Mouse (Mus musculus): Measurements from ENCODE around the gene Tmem25. TPM values are rescaled to one million over a fixed set of nuclear protein-coding genes. Genes with fewer than 3 reads are reported as not detected.
"Not testable (repeated sequence)": the region's sequence is repeated elsewhere in the genome, so short reads cannot be mapped to it uniquely, and the experiment has no call there.

Gene Tmem25
- polyA plus RNA-seq, 1 experiment from 2014 or later = 0.81 TPM

- H3K27me3 ChIP-seq (replicated peaks); H3K9me3 ChIP-seq (replicated peaks); H3K36me3 ChIP-seq: not testable (repeated sequence)
- H3K4me3 ChIP-seq = peak overlapping the region; percentile 94
- H3K27ac ChIP-seq = peak overlapping the region; percentile 95
- 38% methylated on average over 7 of the region's 9 CpGs for WGBS (ENCODE audit: insufficient replicate concordance)
- H3K4me1 ChIP-seq = peaks cover 43% of the 10 kb centered on the region
- peak overlapping the region; percentile 84 for H3K4me2 ChIP-seq
- 0 out of 2 replicates have a peak, but pooled peaks have one; percentile 6 for ATAC-seq
- H3K9ac ChIP-seq = peak overlapping the region; percentile 96; the same call in 1 of the 2 replicates
These were observed 31.1 kb downstream of the Tmem25 start for GRCm38 (mm10) chr9:44768029-44768394.

GRCm38 (mm10) chr9:44767101-44768028 is 31.7 kb downstream of the Tmem25 start, which contains the start of the genes Arcn1 and Ift46:
Gene Arcn1 (minus strand): TSS chr9:44767845.
Gene Ift46 (plus strand): TSS chr9:44767908.
- H3K4me2 ChIP-seq = peak within 1 kb of the TSS; percentile 84
- peak within 1 kb of the TSS; percentile 96 for H3K9ac ChIP-seq
- H3K9me3 ChIP-seq (replicated peaks) = no peaks in the 10 kb centered on the region
- peak; percentile 89 for ATAC-seq
- H3K4me3 ChIP-seq = peak within 1 kb of the TSS; percentile 94
- 0 out of 2 replicates have a peak, but pooled peaks cover 2% of the 10 kb centered on the region for H3K36me3 ChIP-seq
- H3K27ac ChIP-seq = peak within 1 kb of the TSS; percentile 95
- no peaks in the 10 kb centered on the region for H3K27me3 ChIP-seq (replicated peaks)
- H3K4me1 ChIP-seq = peaks cover 46% of the 10 kb centered on the region
- WGBS (ENCODE audit: insufficient replicate concordance) = under 1% methylated on average over 74 of the region's 82 CpGs

GRCm38 (mm10) chr9:44760873-44761272 is 38.2 kb downstream of the Tmem25 start:
- H3K27me3 ChIP-seq (replicated peaks) = no peaks in the 10 kb centered on the region
- no peak for ATAC-seq
- H3K27ac ChIP-seq = no peak overlapping the region
- no peak overlapping the region for H3K4me3 ChIP-seq
- H3K36me3 ChIP-seq = peaks cover 61% of the 10 kb centered on the region
- no peak overlapping the region for H3K4me2 ChIP-seq
- H3K9me3 ChIP-seq (replicated peaks) = no peaks in the 10 kb centered on the region
- H3K9ac ChIP-seq = no peak overlapping the region
- H3K4me1 ChIP-seq = peaks cover 35% of the 10 kb centered on the region
- WGBS (ENCODE audit: insufficient replicate concordance) = 72% methylated on average over 2 of the region's 2 CpGs

- H3K9me3 ChIP-seq (replicated peaks) = no peaks in the 10 kb centered on the region
- no peak overlapping the region for H3K4me2 ChIP-seq
- H3K36me3 ChIP-seq = peaks cover 98% of the 10 kb centered on the region
- no peak for ATAC-seq
- WGBS (ENCODE audit: insufficient replicate concordance) = 91% methylated on average over 7 of the region's 7 CpGs
- H3K27me3 ChIP-seq (replicated peaks) = no peaks in the 10 kb centered on the region
- H3K4me3 ChIP-seq = no peak overlapping the region
- no peak overlapping the region for H3K27ac ChIP-seq
- no peaks in the 10 kb centered on the region for H3K4me1 ChIP-seq
- no peak overlapping the region for H3K9ac ChIP-seq
These were observed 50.6 kb downstream of the Tmem25 start for GRCm38 (mm10) chr9:44748473-44748872.

GRCm38 (mm10) chr9:44747341-44747740 is 51.8 kb downstream of the Tmem25 start:
- no peak for ATAC-seq
- Histone ChIP-seq H3K4me3 (no peak overlapping the region), H3K4me2 (no peak overlapping the region), H3K36me3 (peaks cover 99% of the 10 kb centered on the region), H3K27me3 (replicated peaks) (no peaks in the 10 kb centered on the region), H3K9ac (no peak overlapping the region), H3K4me1 (no peaks in the 10 kb centered on the region), H3K9me3 (replicated peaks) (no peaks in the 10 kb centered on the region), H3K27ac (no peak overlapping the region)
- 89% methylated on average over 3 of the region's 3 CpGs for WGBS (ENCODE audit: insufficient replicate concordance)

GRCm38 (mm10) chr9:44746666-44747065 is 52.4 kb downstream of the Tmem25 start:
- ATAC-seq = no peak
- Histone ChIP-seq H3K4me3 (no peak overlapping the region), H3K9ac (no peak overlapping the region), H3K4me1 (no peaks in the 10 kb centered on the region), H3K36me3 (peaks cover 97% of the 10 kb centered on the region), H3K27ac (no peak overlapping the region), H3K27me3 (replicated peaks) (no peaks in the 10 kb centered on the region), H3K9me3 (replicated peaks) (no peaks in the 10 kb centered on the region), H3K4me2 (no peak overlapping the region)
- WGBS (ENCODE audit: insufficient replicate concordance) = 82% methylated on average over 3 of the region's 3 CpGs

GRCm38 (mm10) chr9:44745371-44745770 is 53.7 kb downstream of the Tmem25 start:
- H3K9me3 ChIP-seq (replicated peaks) = no peaks in the 10 kb centered on the region
- no peak overlapping the region for H3K4me3 ChIP-seq
- no peaks in the 10 kb centered on the region for H3K4me1 ChIP-seq
- no peak overlapping the region for H3K9ac ChIP-seq
- peaks cover 89% of the 10 kb centered on the region for H3K36me3 ChIP-seq
- no peak overlapping the region for H3K4me2 ChIP-seq
- no peak overlapping the region for H3K27ac ChIP-seq
- WGBS (ENCODE audit: insufficient replicate concordance) = 89% methylated on average over 7 of the region's 7 CpGs
- ATAC-seq = no peak
- H3K27me3 ChIP-seq (replicated peaks) = no peaks in the 10 kb centered on the region

Other genes with a start within 250 kb of the Tmem25 start
- 0.05 TPM in 1 of 2 replicates, not detected in the other for gene Cxcr5, start 237.4 kb downstream of the Tmem25 start, polyA plus RNA-seq (2016; fragmentation: Nextera tagmentation; extraction: Ambion mirVana)
- gene Ddx6, start 194.4 kb downstream of the Tmem25 start, polyA plus RNA-seq (2016; fragmentation: Nextera tagmentation; extraction: Ambion mirVana) = 9.3 and 10.0 TPM in 2 replicates
- not detected in 2 replicates for gene Treh, start 126.1 kb downstream of the Tmem25 start, polyA plus RNA-seq (2016; fragmentation: Nextera tagmentation; extraction: Ambion mirVana)
- 5.2 and 6.5 TPM in 2 replicates for gene Phldb1, start 64.1 kb downstream of the Tmem25 start, polyA plus RNA-seq (2016; fragmentation: Nextera tagmentation; extraction: Ambion mirVana)
- 127 TPM in 2 replicates for gene Arcn1, start 31.5 kb downstream of the Tmem25 start, polyA plus RNA-seq (2016; fragmentation: Nextera tagmentation; extraction: Ambion mirVana)
- 24.3 and 24.7 TPM in 2 replicates for gene Ift46, start 31.4 kb downstream of the Tmem25 start, polyA plus RNA-seq (2016; fragmentation: Nextera tagmentation; extraction: Ambion mirVana)
- 11.6 and 12.3 TPM in 2 replicates for gene Ttc36, start 3.8 kb upstream of the Tmem25 start, polyA plus RNA-seq (2016; fragmentation: Nextera tagmentation; extraction: Ambion mirVana)
- gene Kmt2a, start 82.0 kb upstream of the Tmem25 start, polyA plus RNA-seq (2016; fragmentation: Nextera tagmentation; extraction: Ambion mirVana) = 7.3 and 8.4 TPM in 2 replicates
- 523 and 553 TPM in 2 replicates for gene Atp5l, start 121.4 kb upstream of the Tmem25 start, polyA plus RNA-seq (2016; fragmentation: Nextera tagmentation; extraction: Ambion mirVana)
- gene Ube4a, start 166.3 kb upstream of the Tmem25 start, polyA plus RNA-seq (2016; fragmentation: Nextera tagmentation; extraction: Ambion mirVana) = 14.8 and 15.1 TPM in 2 replicates
- not detected in 2 replicates for gene Cd3g, start 181.1 kb upstream of the Tmem25 start, polyA plus RNA-seq (2016; fragmentation: Nextera tagmentation; extraction: Ambion mirVana)
- not detected in 2 replicates for gene Cd3d, start 182.5 kb upstream of the Tmem25 start, polyA plus RNA-seq (2016; fragmentation: Nextera tagmentation; extraction: Ambion mirVana)
- gene Cd3e, start 210.3 kb upstream of the Tmem25 start, polyA plus RNA-seq (2016; fragmentation: Nextera tagmentation; extraction: Ambion mirVana) = not detected in 2 replicates
- 3.9 and 4.9 TPM in 2 replicates for gene Mpzl2, start 240.5 kb upstream of the Tmem25 start, polyA plus RNA-seq (2016; fragmentation: Nextera tagmentation; extraction: Ambion mirVana)